Mouse (Mus musculus) myocyte (in vitro differentiated cells): Measurements from ENCODE around the gene Dhx15.

Experiments
- CEBPB ChIP-seq: IDR thresholded peaks from 2 replicates; pipeline ENCODE4 v1.6.1; 2011; ENCODE audit warnings: mild to moderate bottlenecking, moderate library complexity; ENCODE audit not compliant: poor library complexity, insufficient read depth, severe bottlenecking
- MAX ChIP-seq: IDR thresholded peaks from one replicate; pipeline ENCODE4 v1.6.1; 2011; ENCODE audit warnings: low read depth, mild to moderate bottlenecking, control low read depth
- POLR2A ChIP-seq: IDR thresholded peaks from one replicate; pipeline ENCODE4 v1.6.1; 2011; ENCODE audit warnings: low read depth, mild to moderate bottlenecking, control low read depth, moderate library complexity; ENCODE audit not compliant: insufficient read length
- POLR2AphosphoS2 ChIP-seq: IDR thresholded peaks from one replicate; pipeline ENCODE4 v1.6.1; 2011; ENCODE audit warnings: low read depth, control low read depth; ENCODE audit not compliant: insufficient read length
- REST ChIP-seq: IDR thresholded peaks from one replicate; pipeline ENCODE4 v1.6.1; 2011; ENCODE audit warnings: mild to moderate bottlenecking, control low read depth, moderate library complexity; ENCODE audit not compliant: insufficient read depth, insufficient read length
- SRF ChIP-seq: IDR thresholded peaks from one replicate; pipeline ENCODE4 v1.6.1; 2011; ENCODE audit warnings: low read depth; ENCODE audit not compliant: control insufficient read depth, insufficient read length
- TCF12 ChIP-seq: IDR thresholded peaks from one replicate; pipeline ENCODE4 v1.6.1; 2011; ENCODE audit warnings: mild to moderate bottlenecking, control low read depth; ENCODE audit not compliant: poor library complexity, insufficient read depth, severe bottlenecking
- TCF3 ChIP-seq: IDR thresholded peaks from one replicate; pipeline ENCODE4 v1.6.1; 2011; ENCODE audit warnings: low read depth, control low read depth; ENCODE audit not compliant: insufficient read length
- USF1 ChIP-seq: IDR thresholded peaks from one replicate; pipeline ENCODE4 v1.6.1; 2011; ENCODE audit warnings: low read depth, mild to moderate bottlenecking, control low read depth, moderate library complexity

GRCm38 (mm10) chr5:52138819-52139218, 51.5 kb downstream of the Dhx15 start:
- TF ChIP-seq USF1 (no peak), REST (no peak), TCF12 (no peak), CEBPB (no peak), SRF (no peak), MAX (no peak), POLR2A (no peak), POLR2AphosphoS2 (no peak), TCF3 (no peak)
